Mouse (Mus musculus): Measurements from ENCODE around the gene Ocel1.

The Ocel1 gene

DNA sequence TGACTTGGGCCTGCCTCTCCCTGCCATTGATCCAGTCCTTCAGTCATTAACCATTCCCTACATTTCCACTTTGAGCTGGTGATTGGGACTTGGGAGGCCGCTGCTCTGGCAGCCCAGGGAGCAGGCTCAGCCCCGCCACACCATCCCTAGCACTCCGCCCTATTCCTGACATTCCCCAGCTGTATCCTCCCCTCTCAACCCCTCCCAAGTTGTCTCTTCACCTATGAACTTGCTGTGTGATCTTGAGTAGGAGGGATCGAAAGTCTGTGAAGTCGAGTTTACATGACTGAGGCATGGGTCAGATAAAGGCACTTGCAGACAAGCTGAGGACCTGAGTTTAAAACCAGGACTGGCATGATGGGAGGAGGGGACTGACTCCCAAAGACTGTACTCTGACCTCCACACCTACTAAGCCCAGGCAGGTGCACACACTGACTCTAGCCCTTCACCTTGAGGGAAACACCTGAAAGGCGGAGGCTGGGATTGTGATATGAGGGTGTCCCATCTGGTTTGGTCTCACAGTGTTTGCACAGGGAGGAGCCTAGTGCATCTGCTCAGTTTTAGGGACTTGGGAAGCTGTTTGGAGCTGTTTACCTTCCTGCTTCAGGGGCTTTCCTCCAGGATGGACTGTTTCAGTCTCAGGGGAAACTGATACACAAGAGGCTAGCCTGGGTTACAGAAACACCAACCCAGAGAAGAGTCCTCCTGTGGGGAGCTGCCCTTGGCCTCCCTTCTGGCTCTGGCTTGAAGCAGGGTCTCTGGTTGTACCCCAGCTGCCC lies 32.2 kb downstream of the Ocel1 start:
- in situ Hi-C loops (cut with MseI, MboI): no loop called here

GRCm38 (mm10) chr8:71404011-71404410 lies 32.9 kb downstream of the Ocel1 start:
- in situ Hi-C loops (cut with MseI, MboI): no loop called here

DNA sequence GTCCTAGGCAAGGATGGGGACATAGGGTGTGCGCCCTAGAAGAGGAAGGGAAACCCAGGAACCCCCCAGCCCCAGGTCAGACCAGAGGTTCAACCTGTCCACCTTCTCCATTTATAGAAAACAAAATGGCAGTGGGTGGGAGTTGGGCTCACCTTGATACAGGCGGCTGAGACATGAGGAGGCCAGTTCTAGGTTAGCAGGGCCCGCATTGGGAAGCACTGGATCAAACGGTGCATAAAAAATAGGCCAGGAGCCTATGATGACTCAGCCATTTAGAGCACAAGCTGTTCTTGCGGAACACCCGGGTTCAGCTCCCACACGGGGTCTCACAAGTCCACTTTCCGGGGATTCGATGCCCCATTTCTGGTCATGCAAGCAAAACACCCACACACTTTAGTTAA lies 33.9 kb downstream of the Ocel1 start:
- in situ Hi-C loops (cut with MseI, MboI): loop anchor here in 1 of 2 experiments (5.0 kb wide), 1 partner anchor 33 kb away; the partner anchor contains the start of gene Ocel1

- in situ Hi-C loops (cut with MseI, MboI): loop anchor here in 1 of 2 experiments (5.0 kb wide), 1 partner anchor 33 kb away; the partner anchor contains the start of gene Ocel1
Observed at GRCm38 (mm10) chr8:71405401-71406098, 34.5 kb downstream of the Ocel1 start, which contains the start of gene Ankle1. TSS of gene Ankle1 (plus strand) at chr8:71406010.

DNA sequence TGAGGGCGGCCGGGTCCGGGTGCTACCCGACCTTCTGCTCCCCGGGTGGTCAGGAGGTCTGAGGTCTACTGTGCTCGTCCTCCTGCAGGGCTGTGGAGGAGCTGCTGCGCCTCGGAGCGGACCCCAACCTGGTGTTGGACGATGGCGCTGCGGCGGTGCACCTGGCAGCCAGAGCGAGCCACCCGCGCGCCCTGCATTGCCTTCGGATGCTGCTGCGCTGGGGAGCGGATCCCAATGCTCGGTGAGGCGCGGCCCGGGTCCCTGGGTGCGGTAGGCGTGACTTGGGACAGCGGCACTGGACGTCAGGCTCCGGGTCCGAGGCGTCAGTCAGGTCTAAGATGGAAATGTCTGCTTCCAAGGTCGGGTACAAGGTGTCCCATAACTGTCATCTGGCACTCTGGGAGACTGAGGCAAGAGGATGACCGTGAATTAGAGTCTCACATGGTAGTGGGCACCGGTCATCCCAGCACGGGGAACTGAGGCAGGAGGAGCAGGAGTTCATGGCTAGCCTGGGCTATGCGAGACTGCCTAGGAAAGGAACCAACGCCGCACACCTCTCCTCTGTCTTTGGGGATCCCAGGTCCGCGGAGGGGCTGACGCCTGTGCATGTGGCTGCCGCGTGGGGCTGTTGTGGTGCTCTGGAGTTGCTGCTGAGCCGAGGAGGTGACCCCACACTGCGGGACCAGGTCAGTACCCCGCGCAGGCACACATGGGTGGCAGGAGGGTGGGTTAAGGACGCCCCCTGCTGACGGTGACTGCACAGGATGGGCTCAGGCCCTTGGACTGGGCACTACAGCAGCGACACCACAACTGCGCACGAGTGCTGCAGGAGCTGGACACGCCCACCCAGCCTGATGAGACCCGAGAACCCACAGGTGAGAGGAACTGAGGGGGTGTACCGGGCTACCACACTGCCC lies 35.3 kb downstream of the Ocel1 start:
- in situ Hi-C loops (cut with MseI, MboI): loop anchor here in 1 of 2 experiments (5.0 kb wide), 1 partner anchor 34 kb away; the partner anchor contains the start of gene Ocel1

DNA sequence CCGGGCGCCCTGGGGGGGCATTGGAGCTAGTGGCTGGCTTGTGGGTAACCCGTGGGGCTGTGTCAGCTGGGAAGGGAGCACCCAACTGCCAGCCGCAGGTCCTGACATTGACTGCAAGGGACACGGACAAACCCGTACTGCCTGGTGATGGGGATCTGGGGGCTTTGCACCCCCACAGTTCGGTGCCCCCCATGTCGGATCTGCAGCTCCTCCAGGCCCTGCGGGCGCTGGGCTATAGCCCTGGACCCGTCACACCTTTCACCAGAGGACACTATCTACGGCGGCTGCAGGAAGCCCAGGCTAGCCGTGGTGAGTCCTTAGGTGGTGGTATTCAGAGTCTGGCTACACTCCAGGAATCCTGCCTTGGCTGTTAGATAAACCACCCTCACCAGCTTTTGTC lies 36.3 kb downstream of the Ocel1 start:
- in situ Hi-C loops (cut with MseI, MboI): loop anchor here in 1 of 2 experiments (5.0 kb wide), 1 partner anchor 35 kb away; the partner anchor contains the start of gene Ocel1

DNA sequence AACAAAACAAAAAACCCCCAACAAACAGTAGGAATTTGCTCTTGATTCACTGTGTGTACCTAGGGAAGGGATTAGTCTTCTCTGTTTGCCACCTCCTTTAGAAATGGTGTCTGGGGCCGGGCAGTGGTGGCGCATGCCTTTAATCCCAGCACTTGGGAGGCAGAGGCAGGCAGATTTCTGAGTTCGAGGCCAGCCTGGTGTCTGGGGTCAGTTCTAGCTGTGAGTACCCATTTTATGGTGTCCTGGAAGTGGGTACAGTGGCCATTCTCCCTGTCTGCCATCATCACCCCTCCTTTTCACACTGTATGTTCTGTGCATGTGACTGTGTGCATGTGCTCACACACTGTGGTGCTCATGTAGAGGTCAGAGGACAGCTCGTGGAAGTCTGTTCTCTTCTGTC lies 37.1 kb downstream of the Ocel1 start:
- in situ Hi-C loops (cut with MseI, MboI): loop anchor here in 1 of 2 experiments (5.0 kb wide), 1 partner anchor 36 kb away; the partner anchor contains the start of gene Ocel1

- in situ Hi-C loops (cut with MseI, MboI): loop anchor here in 1 of 2 experiments (5.0 kb wide), 1 partner anchor 1116 kb away; no protein-coding TSS in a partner anchor
Observed at GRCm38 (mm10) chr8:71411535-71412273, 40.6 kb downstream of the Ocel1 start.

DNA sequence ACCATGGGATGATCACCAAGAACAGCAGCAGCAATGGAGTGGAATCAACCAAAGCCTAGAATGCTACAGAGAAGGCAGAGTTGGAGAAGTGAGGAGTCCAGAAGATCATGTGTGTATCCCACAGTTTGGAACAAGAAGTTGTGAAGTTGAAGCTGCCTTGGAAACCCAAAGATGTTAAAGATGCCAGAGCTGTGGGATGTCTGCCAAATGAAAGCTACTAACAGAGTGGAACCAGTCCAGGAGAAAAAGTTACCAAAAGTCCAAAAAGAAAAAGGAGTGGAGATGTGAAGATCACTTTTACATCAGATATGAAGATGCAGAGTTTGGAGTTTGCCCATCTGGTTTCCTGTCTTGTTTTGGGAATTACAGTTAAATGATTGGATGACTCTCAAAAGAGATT lies 51.0 kb downstream of the Ocel1 start:
- in situ Hi-C loops (cut with MseI, MboI): no loop called here

All from mouse trophoblast stem cell (cell line).